Mouse (Mus musculus) testis, postnatal 14 days (tissue): ENCODE data around the gene Nags.
"Not testable (repeated sequence)": the region's sequence is repeated elsewhere in the genome, so short reads cannot be mapped to it uniquely, and the experiment has no call there.

Experiments
- DNase-seq: peaks from one replicate; pipeline ENCODE4 v3.0.0; 2021; ENCODE audit warnings: low spot score

The Nags gene

DNA sequence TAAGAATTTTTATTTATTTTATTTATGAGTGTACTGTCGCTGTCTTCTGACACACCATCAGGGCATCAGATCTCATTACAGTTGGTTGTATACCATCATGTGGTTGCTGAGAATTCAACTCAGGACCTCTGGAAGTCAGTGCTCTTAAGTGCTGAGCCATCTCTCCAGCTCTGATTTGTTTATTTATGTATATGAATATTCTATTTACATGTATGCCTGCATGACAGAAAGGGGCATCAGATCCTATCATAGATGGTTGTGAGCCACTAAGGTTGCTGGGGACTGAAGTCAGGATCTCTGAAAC, 11.4 kb downstream of the Nags start:
- DNase-seq: no peak

DNA sequence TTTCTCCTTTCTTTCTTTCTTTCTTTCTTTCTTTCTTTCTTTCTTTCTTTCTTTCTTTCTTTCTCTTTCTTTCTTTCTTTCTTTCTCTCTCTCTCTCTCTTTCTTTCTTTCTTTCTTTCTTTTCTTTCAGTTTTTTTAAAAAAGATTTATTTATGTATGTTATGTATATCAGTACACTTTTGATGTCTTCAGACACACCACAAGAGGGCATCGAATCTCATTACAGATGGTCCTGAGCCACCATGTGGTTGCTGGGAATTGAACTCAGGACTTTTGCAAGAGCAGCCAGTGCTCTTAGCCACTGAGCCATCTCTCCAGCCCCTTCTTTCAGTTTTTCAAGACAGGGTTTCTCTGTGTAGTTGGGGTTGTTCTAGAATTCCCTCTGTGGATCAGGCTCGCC, 12.7 kb downstream of the Nags start:
- DNase-seq: not testable (repeated sequence)

DNA sequence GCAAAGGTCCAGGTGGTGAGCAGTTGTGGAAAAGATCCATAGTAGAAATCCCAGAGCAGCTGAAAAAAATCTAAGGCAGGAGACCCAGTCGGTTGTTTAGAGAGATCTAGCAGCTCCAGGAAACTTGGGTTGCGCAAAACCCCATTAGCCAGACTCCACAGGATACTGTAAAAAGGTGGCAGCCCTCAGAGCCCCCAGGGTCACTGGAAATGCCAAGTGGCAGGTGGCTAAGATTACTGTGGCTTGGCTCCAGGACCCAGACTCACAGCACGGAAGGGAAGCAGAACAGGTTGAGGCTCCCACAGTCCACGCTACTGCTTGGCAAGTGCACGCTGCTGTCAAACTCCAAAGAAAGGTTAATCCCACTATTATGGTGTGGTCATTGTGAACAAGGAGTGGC, 14.5 kb downstream of the Nags start:
- no peak for DNase-seq

DNA sequence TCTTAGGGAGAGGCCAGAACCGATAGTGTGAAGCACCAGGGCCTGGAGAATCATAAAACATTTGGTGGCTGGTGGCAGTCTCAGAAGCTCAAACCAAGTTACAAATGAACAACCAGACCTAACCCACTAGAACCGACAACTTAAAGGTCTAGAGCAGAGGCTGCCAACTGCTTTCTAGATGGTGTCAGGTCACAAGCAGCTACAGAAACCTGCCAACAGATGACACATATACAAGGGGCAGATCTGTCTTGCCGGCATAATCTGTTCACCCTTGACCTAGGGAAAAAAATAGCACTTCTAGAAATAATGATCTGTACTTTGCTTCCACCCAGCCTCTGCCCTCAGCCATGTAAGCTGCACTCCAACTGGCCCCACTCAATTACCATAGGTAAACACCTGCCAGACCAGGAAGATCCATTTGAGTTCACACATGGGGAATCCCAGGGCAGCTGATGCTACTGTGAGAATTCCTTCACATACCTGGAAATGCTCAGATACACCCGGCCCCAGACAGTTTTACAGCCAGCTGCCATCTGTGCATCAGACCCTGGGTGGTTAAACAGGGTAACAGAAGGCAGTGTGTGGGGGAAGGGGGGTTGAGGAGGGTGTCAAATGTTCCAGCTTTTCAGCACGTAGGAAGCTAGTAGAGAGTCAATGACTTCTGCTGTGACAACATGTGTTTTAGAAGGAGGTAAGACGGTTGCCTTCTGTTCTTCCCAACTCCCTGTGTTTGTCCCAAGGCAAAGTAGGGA, 20.8 kb downstream of the Nags start:
- no peak for DNase-seq

DNA sequence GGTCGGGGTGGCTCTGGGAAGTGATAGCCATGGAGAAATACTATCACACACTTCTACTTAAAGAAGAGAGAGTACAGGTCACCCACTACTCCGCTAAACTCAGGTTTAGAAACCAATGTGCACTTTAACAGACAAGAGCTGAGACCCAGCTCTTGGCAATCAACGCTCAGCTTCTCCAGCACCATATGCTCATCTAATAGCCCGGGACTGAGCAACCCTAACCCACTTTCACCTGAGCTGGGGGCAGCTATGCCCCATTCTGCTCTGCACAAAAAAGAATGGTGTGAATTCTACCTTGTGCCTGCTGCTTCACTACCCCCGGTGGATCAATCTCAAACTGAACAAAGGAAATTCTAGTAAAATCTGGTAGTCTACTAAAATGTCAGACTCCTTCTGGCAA, 22.2 kb downstream of the Nags start:
- no peak for DNase-seq

DNA sequence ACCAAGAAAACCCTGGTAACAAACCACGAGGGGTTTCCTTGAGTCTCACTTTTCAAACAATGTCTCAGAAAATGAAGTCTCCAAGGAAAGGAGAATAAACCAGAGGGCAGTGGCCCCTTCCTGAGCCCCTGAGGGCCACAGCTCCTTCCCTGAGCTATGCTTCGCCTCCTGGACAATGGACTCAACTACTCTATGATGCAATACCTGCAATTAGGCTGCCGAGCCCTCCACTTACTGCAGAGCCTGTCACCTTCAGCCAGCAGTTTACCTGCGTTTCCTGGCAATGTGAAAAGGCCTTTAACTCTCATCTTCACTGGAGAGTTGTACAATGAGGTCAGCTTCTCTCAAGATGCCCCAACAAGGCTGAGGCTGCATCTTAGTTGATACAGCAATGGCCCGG, 23.4 kb downstream of the Nags start:
- no peak for DNase-seq

DNA sequence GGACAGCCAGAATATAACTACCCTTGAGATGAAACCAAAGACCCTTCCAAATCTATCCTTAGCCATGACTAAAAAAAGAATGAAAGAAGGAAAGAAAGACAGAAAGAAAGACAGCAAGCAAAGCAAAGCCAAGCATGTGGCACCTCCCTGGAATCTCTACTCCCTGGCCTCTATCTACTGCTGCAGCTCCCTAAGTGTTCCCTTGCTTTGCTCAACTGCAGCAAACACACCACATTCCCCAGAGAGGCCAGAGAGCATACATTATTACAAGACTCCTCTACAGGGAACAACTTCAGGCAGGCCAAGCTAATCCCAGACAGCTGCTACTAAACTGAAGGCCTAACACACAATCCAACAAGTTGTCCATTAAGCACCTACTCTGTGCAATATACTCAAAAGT, 34.5 kb downstream of the Nags start:
- no peak for DNase-seq

DNA sequence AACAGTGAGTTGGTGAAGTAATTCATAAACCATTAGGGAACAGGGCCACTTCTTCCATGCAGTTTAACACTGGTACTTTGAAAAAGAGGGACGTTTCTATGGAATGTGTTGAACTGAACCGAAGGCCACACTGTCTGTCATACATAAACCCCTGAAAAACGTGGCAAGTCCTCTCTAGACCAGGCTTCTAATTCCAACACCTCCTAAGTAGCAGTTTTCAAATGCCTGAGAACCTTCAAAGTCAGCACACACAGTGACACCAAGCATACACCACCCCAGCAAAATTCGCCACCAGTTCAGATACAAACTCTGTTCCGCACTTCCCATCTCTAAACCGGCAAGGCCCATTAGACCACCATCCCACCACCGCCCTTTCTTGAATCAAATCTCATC, 38.9 kb downstream of the Nags start:
- no peak for DNase-seq

DNA sequence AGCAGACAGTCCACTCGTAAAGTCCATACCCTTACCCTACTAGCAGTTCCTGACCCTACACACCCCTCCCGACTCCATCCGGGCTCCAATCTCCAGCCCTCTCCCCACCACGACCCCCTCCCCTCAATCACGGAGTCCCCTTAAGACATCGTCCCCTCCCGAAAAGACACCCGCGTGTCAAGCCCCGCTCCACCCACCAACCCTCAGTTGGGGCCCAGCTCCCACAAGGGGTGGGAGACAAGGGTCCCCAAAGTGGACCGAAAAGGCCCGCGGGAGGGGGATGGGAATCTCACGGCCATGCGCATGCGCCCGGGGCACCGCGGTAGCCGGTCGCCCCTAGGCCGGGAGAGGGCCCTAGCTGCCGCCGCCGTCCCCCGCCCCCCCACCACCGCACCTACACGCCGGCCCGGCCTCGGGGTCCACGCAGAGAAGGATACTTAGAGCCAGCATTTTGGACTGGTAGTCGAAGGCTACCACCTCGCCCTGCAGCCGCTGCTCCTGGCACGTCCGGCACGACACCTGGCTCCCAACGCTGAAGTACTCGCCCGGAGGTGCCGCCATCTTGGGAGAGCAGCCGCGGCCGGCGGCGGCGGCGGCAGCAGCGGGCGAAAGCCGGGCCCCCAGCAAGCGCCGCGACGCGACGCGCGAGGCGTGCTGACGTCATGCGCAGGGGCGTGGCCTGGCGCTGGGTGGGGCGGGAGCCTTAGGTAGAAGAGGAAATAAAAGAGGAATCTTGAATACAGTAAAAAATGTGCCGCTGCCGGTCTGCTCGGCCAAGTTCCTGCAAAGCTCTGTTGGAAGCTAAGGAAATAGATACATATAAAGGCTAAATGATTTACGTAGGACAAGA, 39.6 kb downstream of the Nags start, which contains the start of gene Lsm12:
Gene Lsm12, minus strand, starts transcription at position 651 of the 850 bp plus-strand sequence.
- peak; percentile 94 for DNase-seq

DNA sequence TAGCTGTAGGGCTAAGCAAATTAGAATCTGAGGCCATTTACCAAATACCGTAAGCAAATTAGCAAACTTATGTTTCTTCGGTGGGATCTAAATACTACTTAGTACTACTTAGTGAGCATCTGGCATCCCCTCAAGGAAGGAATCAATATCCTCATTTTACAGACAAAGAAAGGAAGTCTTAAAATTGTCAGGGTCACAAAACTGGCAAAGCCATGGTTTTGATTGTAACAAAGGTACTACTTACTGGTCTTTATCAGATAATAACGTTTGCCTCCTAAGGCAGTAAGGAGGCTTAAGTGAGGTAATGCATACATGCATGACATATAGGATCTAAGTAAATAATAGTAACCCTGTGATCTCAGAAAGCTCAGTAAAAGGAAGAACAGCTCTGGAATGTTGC, 40.4 kb downstream of the Nags start:
- no peak for DNase-seq

DNA sequence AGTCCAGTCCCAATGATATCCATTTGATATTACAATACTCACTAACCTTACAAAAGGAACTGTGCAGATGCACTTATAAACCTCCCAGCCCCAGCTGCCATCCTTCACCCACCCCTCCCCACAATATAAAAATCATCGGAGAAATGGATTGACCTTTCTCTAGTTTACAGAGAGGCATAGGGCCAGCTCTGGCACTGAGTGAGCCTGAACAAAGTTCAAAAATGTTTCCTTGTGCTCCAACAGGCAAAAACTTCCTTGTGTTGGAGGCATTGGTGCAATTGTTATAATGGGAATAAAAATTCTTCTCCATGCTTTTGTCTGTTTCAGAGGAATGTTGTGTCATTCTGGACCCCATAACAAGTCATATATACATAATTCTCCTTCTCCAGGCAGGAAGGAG, 40.9 kb downstream of the Nags start:
- no peak for DNase-seq

DNA sequence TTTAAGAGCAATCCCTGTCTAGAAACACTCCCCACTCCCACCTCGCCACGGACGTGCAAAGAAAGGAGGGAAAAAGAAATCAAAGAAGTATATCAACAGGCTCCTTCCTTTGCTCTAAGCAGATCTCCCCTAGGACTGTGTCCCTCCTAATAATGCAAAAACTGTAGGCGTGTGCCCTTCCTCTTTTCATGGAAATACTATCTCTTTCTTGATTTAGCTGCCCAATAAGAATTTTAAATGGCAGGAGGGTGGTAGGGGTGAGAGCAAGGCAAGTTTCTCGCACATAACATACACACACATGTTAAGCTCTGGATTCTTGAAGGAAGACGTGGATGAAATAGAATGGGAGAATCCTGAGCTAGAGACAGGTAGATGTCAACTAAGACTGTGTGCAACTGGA, 43.7 kb downstream of the Nags start:
- DNase-seq: no peak

DNA sequence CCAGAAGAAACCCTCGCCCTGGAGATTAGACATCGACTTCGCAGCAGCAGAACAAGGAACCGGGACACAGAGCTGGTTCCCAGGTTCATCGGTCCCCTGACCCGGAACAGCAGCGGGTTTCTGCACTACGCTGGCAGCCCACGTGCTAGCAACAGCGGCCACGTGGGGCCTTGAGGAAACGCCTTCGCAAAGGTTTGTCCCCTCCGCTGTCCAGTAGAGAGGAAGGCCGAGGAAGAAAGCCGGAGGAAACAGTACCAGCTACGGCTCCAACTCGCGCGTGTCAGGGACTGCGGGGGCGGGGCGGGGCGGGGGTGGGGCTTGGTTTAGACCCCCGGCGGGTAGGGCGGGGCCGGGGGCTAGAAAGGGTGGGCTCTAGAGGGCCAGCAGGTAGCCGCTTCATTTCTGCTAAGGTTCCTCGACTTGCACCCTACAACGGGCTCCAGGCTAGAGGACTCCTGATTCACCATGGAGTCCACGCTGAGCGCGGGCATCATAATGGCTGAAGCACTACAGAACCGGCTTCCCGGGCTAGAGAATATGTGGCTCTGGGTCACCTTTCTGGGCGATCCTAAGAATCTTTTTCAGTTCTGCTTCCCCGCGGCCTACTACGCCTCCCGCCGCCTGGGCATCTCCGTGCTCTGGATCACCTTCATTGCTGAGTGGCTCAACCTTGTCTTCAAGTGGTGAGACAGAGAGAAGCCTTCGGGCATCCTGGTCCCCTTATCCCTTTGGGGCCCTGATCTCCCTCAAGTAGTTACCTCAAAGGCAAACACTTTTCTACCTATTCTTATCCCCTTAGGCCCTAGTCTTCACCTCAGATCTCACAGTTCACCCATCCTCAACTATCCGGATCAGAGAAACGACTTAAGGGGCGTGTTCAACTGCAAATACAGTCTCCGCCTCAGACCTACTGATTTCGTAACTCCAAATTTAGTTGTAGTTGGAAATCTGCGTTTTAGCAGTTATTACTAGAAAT, 44.4 kb downstream of the Nags start, which contains the start of gene G6pc3:
Gene G6pc3, plus strand, starts transcription at position 160 of the 976 bp plus-strand sequence.
- peak; percentile 89 for DNase-seq

DNA sequence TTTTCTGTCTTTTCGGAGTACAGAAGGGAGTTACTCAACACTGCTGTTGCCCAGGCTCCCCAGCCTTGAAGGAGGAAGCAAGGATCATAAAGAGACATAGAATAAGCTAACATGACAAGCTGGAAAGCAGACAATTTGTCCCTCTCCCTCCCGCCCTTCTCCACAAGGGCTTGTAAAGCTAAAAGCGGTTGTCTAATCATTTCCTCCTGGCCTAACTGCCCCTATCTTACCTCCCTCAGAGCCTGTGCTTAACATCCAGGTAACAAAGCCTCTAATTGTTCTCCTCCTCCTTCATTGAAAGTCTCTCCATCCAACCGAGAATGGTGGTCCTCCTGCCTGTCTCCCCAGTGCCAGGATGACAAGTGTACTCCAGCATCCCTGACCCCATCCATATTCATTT, 45.5 kb downstream of the Nags start:
- DNase-seq: no peak

DNA sequence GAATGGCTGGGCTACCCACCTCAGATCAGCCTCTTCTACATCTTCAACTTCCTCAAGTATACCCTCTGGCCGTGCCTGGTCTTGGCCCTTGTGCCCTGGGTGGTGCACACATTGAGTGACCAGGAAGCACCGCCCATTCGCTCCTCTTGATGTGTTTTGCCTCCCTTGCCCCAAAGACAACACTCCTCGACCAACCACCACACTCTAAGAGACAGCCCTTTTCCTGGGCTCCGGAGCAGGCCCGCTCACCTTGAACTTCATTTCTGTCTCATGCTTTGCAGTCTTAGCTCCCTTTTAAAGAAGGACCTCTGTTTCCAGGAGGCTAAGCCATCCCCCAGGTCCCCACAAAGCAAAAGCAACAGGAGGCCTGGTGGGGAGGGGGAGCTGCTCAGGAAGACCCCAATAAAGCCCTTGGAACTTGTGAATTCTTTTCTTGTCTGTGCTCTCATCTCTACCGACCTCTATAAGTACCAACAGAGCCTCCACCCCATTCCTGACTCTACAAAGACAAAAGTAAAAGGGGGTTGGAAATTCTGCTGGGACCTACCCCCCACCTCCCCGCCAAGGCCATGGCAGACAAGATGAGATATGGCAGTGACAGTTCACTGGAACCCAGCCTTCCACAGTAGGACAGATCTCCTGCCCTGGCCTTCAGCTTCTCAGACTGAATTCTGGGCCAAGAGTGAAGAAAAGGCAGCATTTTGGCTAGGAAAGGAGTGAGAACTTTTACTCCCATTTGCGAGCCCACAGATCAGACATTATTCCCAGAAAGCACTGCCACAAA, 48.5 kb downstream of the Nags start:
- no peak for DNase-seq

DNA sequence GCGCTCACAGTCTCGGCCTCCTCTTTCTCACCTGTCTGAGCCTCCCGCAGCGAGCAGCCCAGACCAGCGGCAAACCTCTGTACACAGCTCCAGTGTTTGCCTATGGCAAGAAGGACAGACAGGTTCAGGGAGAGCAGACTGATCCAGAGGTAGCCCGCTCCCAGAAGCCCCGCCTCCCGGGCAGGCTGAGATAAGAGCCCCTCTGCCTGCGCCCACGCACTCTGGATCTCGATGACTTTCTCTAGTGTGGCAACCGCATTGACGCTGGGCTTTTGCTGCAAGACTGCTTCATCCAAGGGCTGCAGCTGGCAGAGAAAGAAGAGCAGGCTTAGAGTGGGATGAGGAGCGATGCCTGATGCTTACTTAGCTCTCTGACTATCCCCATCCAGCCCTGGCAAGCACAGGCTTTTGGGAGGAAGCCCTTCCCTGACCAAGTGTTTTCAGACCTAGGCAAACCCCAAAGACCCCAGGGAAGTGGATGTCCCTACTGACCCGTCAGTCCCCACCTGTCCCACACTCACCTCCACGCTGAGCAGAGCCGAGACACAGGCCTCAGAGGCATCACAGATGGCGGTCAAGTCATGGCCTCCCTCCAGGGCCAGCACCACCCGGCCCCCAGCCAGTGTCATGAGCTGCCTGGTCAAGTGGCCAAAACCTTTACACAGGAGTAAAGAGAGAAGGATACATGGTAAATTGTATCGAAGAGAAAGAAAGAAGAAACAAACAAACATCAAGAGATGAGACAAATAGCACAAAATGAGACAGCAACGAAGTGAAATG, 50.9 kb downstream of the Nags start:
- DNase-seq: no peak

DNA sequence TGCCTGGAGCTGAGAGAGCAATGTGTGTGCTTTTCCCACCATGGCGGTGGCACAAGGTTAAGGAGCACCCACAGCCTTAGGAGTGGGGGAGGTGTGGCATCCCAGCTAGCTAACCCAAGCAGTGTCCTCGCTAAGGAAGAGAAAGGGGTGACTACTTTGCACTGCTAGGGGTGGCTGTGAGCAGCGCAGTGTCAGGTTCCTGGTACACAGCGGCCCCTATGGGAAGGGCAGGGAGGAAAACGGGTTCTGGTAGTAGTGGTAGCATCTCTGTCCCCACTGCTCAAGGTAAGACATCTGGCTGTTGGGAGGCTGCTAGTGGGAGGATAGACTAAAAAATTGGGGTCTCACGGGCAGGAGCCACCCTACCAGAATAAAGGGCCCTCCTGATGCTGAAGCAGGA, 52.9 kb downstream of the Nags start:
- no peak for DNase-seq
